Mouse (Mus musculus) heart, postnatal 0 days (tissue): ENCODE measurements around the gene Hba-x.

Source experiments
- CTCF ChIP-seq: IDR thresholded peaks from 2 replicates; pipeline ENCODE4 v1.5.1; 2016; ENCODE audit warnings: antibody characterized with exemption, control low read depth, low read depth
- EP300 ChIP-seq: IDR thresholded peaks from 2 replicates; pipeline ENCODE4 v1.6.1; 2016; ENCODE audit warnings: antibody characterized with exemption, low read depth

GRCm38 (mm10) chr11:32243205-32243955, 32.8 kb upstream of the Hba-x start:
- TF ChIP-seq CTCF (no peak), EP300 (no peak)
